Mouse (Mus musculus) liver, postnatal 0 days (tissue): ENCODE results near the gene Acox3. TPM values are rescaled to one million over a fixed set of nuclear protein-coding genes. Genes with fewer than 3 reads are reported as not detected.

ENCODE experiments used
- ATAC-seq: fragments of 200-750 bp; cut with Nextera tagmentation; 2 replicates; pipeline ENCODE4 v1.8.0; 2017; ENCODE audit warnings: mild to moderate bottlenecking, moderate library complexity
- DNase-seq: peaks from one replicate; pipeline ENCODE4 v3.0.0-alpha.2; 2016
- H3K27ac ChIP-seq: fragments of 300-500 bp; sonication (generic); 2 replicates; pipeline ENCODE4 v1.5.1; 2014; ENCODE audit warnings: antibody characterized with exemption, moderate library complexity, mild to moderate bottlenecking, low read depth
- H3K27me3 ChIP-seq: fragments of 300-500 bp; sonication (generic); 2 replicates; pipeline ENCODE4 v1.6.1; 2014; ENCODE audit warnings: low read length, control low read depth, mixed read lengths; ENCODE audit not compliant: insufficient read depth
- H3K36me3 ChIP-seq: fragments of 300-500 bp; sonication (generic); replicated peaks from 2 replicates; pipeline ENCODE4 v1.6.1; 2014; ENCODE audit warnings: mild to moderate bottlenecking, control low read depth, low read length, moderate library complexity, mixed read lengths; ENCODE audit not compliant: insufficient read depth
- H3K4me1 ChIP-seq: fragments of 300-500 bp; sonication (generic); 2 replicates; pipeline ENCODE4 v1.6.1; 2014; ENCODE audit warnings: antibody characterized with exemption, mild to moderate bottlenecking, control low read depth; ENCODE audit not compliant: insufficient read depth
- H3K4me2 ChIP-seq: fragments of 300-500 bp; sonication (generic); 2 replicates; pipeline ENCODE4 v1.6.1; 2014; ENCODE audit warnings: low read depth, mild to moderate bottlenecking, low read length, moderate library complexity, mixed read lengths
- H3K4me3 ChIP-seq: fragments of 300-500 bp; sonication (generic); 2 replicates; pipeline ENCODE4 v1.5.1; 2014; ENCODE audit warnings: low read depth, low read length
- H3K9ac ChIP-seq: fragments of 300-500 bp; sonication (generic); replicated peaks from 2 replicates; pipeline ENCODE4 v1.6.1; 2014; ENCODE audit warnings: mild to moderate bottlenecking, moderate library complexity
- H3K9me3 ChIP-seq: fragments of 300-500 bp; sonication (generic); 2 replicates; pipeline ENCODE4 v1.6.1; 2016; ENCODE audit warnings: mild to moderate bottlenecking, control low read depth, low read length, mixed read lengths
- CTCF ChIP-seq: sonication (generic); IDR thresholded peaks from 2 replicates; pipeline ENCODE4 v1.5.1; 2016; ENCODE audit warnings: antibody characterized with exemption, low read depth
- EP300 ChIP-seq: IDR thresholded peaks from 2 replicates; pipeline ENCODE4 v1.6.1; 2016; ENCODE audit warnings: antibody characterized with exemption, low read depth, mild to moderate bottlenecking
- WGBS: fragments of 180-500 bp; shearing (Covaris S2); extraction: QIAGEN DNeasy Blood & Tissue Kit; methylation state at CpG from one replicate; pipeline ENCODE4 v1.1.7; 2014; ENCODE audit not compliant: insufficient replicate concordance; 5-methylcytosine and 5-hydroxymethylcytosine counted together
- polyA plus RNA-seq: library from polyadenylated mRNA; unstranded; fragments of >200 nt; fragmentation: Nextera tagmentation; extraction: Ambion mirVana; gene quantifications from 2 replicates; pipeline ENCODE4 v1.2.1, GENCODE M21; 2015

Acox3 gene
- polyA plus RNA-seq, 1 experiment from 2014 or later: 4.0 TPM

- Histone ChIP-seq H3K36me3 (peaks cover 38% of the 10 kb centered on the region), H3K4me2 (no peak overlapping the region), H3K4me1 (no peaks in the 10 kb centered on the region), H3K27me3 (no peaks in the 10 kb centered on the region), H3K4me3 (no peak overlapping the region), H3K9me3 (no peaks in the 10 kb centered on the region), H3K27ac (no peak overlapping the region), H3K9ac (no peak overlapping the region)
- no peak for TF ChIP-seq EP300
- TF ChIP-seq CTCF: peak; percentile 47
- DNase-seq: no peak
- ATAC-seq: no peak
- WGBS: 76% methylated on average over 13 of the region's 13 CpGs
These were observed 24.8 kb upstream of the Acox3 start for GRCm38 (mm10) chr5:35557946-35558621.

- DNase-seq (no peak), ATAC-seq (no peak)
- no peaks in the 10 kb centered on the region for H3K27me3 ChIP-seq
- peaks cover 50% of the 10 kb centered on the region for H3K36me3 ChIP-seq
- no peaks in the 10 kb centered on the region for H3K4me1 ChIP-seq
- WGBS: 66% methylated on average over 8 of the region's 8 CpGs
- no peak overlapping the region for H3K4me3 ChIP-seq
- no peaks in the 10 kb centered on the region for H3K9me3 ChIP-seq
- H3K9ac ChIP-seq: no peak overlapping the region
- TF ChIP-seq CTCF: no peak
- TF ChIP-seq EP300: no peak
- 0 out of 2 replicates have a peak overlapping the region, but pooled peaks have one; percentile 6 for H3K27ac ChIP-seq
- no peak overlapping the region for H3K4me2 ChIP-seq
These were observed 23.4 kb upstream of the Acox3 start for GRCm38 (mm10) chr5:35559447-35559846.

GRCm38 (mm10) chr5:35562616-35563015, 20.2 kb upstream of the Acox3 start:
- no peak for TF ChIP-seq CTCF
- no peak for TF ChIP-seq EP300
- no peak for DNase-seq
- Histone ChIP-seq H3K27ac (no peak overlapping the region), H3K9ac (no peak overlapping the region), H3K36me3 (peaks cover 69% of the 10 kb centered on the region), H3K4me3 (no peak overlapping the region), H3K4me1 (no peaks in the 10 kb centered on the region), H3K27me3 (no peaks in the 10 kb centered on the region), H3K9me3 (no peaks in the 10 kb centered on the region), H3K4me2 (no peak overlapping the region)
- ATAC-seq: no peak
- WGBS: 89% methylated on average over 2 of the region's 2 CpGs

GRCm38 (mm10) chr5:35563449-35563848, 19.4 kb upstream of the Acox3 start:
- H3K9ac ChIP-seq: no peak overlapping the region
- WGBS: 4% methylated on average over 1 of the region's 1 CpGs
- H3K4me2 ChIP-seq: no peak overlapping the region
- ATAC-seq (peak; percentile 58; the same call in 1 of the 2 replicates), DNase-seq (peak; percentile 85)
- H3K9me3 ChIP-seq: no peaks in the 10 kb centered on the region
- no peak overlapping the region for H3K4me3 ChIP-seq
- peaks cover 73% of the 10 kb centered on the region for H3K36me3 ChIP-seq
- no peaks in the 10 kb centered on the region for H3K27me3 ChIP-seq
- TF ChIP-seq CTCF (peak; percentile 97), EP300 (no peak)
- H3K27ac ChIP-seq: no peak overlapping the region
- no peaks in the 10 kb centered on the region for H3K4me1 ChIP-seq

GRCm38 (mm10) chr5:35565217-35565616, 17.6 kb upstream of the Acox3 start:
- no peaks in the 10 kb centered on the region for H3K9me3 ChIP-seq
- H3K9ac ChIP-seq: no peak overlapping the region
- DNase-seq: no peak
- 69% methylated on average over 9 of the region's 9 CpGs for WGBS
- no peaks in the 10 kb centered on the region for H3K4me1 ChIP-seq
- H3K4me3 ChIP-seq: no peak overlapping the region
- H3K4me2 ChIP-seq: no peak overlapping the region
- ATAC-seq: no peak
- peaks cover 81% of the 10 kb centered on the region for H3K36me3 ChIP-seq
- TF ChIP-seq CTCF (no peak), EP300 (no peak)
- H3K27me3 ChIP-seq: no peaks in the 10 kb centered on the region
- H3K27ac ChIP-seq: no peak overlapping the region

- WGBS: 75% methylated on average over 4 of the region's 4 CpGs
- H3K36me3 ChIP-seq: peaks cover 86% of the 10 kb centered on the region
- H3K9me3 ChIP-seq: no peaks in the 10 kb centered on the region
- no peak overlapping the region for H3K9ac ChIP-seq
- ATAC-seq (no peak), DNase-seq (no peak)
- no peaks in the 10 kb centered on the region for H3K4me1 ChIP-seq
- no peak overlapping the region for H3K4me3 ChIP-seq
- H3K4me2 ChIP-seq: no peak overlapping the region
- no peaks in the 10 kb centered on the region for H3K27me3 ChIP-seq
- TF ChIP-seq CTCF (no peak), EP300 (no peak)
- no peak overlapping the region for H3K27ac ChIP-seq
These were observed 16.2 kb upstream of the Acox3 start for GRCm38 (mm10) chr5:35566632-35567031.

GRCm38 (mm10) chr5:35571546-35571945, 11.3 kb upstream of the Acox3 start:
- ATAC-seq: no peak
- Histone ChIP-seq H3K4me1 (peaks cover 12% of the 10 kb centered on the region), H3K27me3 (no peaks in the 10 kb centered on the region), H3K9me3 (no peaks in the 10 kb centered on the region), H3K4me3 (no peak overlapping the region), H3K9ac (no peak overlapping the region), H3K27ac (no peak overlapping the region), H3K4me2 (no peak overlapping the region), H3K36me3 (peaks cover 53% of the 10 kb centered on the region)
- WGBS: 76% methylated on average over 6 of the region's 6 CpGs
- DNase-seq: no peak
- no peak for TF ChIP-seq EP300
- TF ChIP-seq CTCF: no peak
